Mouse (Mus musculus): ENCODE data around the gene Arntl2. TPM values are rescaled to one million over a fixed set of nuclear protein-coding genes. Genes with fewer than 3 reads are reported as not detected.

Arntl2 gene
- polyA plus RNA-seq, 2 experiments from 2014 or later, result 1.3 to 1.7 TPM

GRCm38 (mm10) chr6:146781566-146781965 is 14.3 kb upstream of the Arntl2 start:
- no peak for ATAC-seq

DNA sequence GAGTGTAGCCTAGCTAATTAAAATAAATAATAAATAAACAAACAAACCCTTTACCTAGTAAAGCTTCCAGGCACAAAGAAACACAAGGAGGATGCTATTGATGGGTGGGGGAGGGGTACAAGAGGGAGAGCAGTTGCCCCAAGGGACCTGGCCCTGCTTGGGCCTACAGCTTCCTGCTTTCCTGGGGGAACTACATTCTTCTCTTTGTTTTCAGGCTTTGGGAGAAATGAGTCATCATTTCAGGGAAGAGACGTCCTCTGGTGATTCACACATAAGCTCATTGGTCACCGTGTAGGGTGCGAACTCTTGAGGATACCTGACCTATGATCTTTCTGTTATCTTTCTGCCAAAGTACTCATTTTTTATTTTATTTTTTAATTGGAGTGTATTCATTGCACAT is 2.3 kb upstream of the Arntl2 start:
- ATAC-seq, result no peak

- ATAC-seq, result no peak
These were observed 510 bp upstream of the Arntl2 start for GRCm38 (mm10) chr6:146795166-146795923.

- ATAC-seq, result no peak
These were observed 1.6 kb downstream of the Arntl2 start for GRCm38 (mm10) chr6:146797446-146797845.

DNA sequence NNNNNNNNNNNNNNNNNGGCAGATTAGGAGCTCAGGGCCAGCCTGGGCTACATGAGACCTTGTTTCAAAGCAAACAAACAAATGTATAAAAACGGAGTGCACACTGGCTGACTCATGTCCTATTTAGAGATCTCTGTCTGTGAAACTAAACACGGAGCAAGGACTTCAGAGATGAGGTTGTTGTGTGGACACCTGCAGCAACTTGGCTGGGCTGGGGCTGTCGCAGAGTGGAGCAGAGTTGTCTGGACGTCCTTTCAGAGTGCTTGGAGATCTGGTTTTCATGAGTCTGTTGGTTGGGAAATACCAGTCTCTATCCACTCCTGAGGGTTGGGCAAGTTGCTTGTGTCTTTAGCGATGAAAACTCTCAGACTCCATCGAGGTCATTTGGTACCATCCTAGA is 14.1 kb downstream of the Arntl2 start:
- ATAC-seq, result no peak

GRCm38 (mm10) chr6:146813007-146813406 is 17.2 kb downstream of the Arntl2 start:
- ATAC-seq, result no peak

DNA sequence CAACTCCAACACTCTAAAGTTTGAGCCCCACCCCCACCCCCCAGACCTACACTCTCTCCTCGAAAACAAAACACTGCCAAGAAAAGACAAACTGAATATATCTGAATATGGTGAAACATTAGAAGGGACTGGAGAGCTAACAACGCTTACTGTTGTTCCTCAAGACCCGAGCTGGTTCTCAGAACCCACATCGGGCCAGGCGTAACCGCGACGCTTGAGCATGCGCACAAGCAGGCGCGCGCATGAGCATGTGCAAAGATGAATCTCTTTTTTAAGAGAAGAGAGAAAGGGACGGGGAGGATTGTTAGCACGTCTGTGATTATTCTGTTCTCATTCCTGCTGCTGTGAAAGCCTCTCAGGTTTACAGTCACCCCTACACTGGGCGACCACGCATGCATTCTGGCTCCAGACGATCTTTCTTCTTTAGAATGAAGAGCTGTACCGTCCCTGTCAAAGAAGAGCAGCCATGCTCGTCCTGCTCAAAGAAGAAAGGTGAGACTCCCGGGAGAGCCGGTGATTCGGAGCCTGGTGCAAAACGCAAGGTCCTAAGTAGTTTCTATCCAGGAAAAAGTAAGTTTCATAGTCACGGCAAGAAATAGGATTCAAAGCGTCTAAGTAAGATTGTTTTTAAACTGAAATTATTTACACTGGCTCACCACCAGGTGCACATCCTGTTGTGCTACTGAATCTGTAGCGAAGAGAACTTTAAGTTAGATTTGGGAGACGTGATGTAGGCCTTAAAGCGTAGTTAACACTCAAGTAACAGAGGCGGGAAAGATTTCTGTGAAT is 24.5 kb downstream of the Arntl2 start:
- ATAC-seq, result no peak

DNA sequence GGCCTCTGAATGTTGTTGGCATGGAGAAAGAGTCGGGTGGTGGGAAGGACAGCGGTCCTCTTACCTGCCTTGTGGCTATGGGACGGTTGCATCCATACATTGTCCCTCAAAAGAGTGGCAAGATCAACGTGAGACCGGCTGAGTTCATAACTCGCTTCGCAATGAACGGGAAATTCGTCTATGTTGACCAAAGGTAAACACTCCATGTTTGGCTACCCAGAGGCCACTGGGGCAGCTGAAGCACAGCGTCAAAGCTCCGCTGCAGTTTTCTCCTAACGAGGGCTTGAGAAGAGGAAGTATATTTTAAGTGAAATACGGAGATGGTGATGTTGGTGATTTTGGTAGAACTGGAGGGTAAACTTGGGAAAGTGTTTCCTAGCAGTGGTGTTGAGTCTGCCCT is 26.1 kb downstream of the Arntl2 start:
- ATAC-seq, result no peak

GRCm38 (mm10) chr6:146824727-146825486 is 29.1 kb downstream of the Arntl2 start:
- peak; percentile 41 for ATAC-seq

DNA sequence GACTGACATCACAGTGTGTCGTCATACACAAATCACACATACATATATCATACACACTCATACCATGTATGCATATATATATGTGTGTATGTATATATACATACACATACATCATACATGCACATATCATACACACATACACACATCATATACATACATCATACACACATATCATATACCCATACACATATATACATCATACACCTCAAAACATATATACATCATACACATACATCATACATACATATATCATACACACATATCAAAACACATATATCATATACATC is 29.6 kb downstream of the Arntl2 start:
- no peak for ATAC-seq

DNA sequence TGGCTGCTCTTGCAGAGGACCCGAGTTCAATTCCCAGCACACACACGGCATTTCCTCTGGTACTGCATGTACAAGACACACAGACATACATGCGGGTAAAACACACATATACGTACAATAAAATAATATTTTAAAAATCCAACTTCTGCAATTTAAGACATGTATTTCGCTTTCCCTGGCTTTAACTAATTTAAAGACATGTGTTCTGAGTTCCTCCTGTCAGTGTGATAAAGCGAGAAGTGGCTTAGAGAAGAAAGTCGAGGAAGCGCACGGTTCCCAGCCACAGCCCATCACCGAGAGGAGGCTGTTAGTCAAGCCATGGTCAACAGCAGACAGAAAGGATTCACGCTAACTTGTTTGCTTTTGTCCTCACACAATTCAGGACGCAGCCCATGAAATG is 35.5 kb downstream of the Arntl2 start:
- no peak for ATAC-seq

DNA sequence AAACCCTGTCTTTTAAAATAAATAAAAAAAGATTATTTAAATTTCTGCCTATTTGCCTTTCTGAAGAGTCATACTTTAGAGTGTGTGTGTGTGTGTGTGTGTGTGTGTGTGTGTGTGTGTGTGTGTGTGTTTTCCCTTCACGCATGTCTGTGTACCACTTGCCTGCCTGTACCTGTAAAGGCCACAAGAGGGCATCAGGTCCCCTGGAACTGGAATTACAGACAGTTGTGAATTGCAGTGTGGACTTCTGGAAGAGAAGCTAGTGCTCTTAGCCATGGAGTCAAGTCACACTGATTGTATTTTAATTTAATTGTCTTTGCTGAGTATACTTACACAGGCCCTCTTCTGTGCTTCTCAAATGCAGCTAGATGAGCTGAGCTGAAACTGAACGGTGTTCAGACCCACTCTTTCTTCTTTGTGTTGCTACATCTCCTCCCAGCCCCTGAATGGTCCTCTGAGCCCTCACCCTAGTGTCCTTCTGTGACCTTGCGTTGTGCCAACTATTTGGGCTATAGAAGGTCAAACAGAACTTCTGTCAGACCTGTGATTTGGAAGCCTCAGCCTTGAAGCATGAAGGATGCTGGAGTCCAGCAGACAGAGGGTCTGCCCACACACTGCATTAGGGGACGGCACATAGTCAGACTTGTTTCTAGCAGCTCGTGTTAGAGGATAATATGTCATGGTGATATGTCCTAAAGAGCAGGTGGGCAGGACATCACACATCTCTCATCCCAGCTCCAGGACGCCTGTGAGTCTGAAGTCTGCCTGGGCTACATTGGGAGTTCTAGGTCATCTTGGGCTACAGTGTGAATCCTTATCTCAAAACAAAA is 37.8 kb downstream of the Arntl2 start:
- peak; percentile 57 for ATAC-seq

DNA sequence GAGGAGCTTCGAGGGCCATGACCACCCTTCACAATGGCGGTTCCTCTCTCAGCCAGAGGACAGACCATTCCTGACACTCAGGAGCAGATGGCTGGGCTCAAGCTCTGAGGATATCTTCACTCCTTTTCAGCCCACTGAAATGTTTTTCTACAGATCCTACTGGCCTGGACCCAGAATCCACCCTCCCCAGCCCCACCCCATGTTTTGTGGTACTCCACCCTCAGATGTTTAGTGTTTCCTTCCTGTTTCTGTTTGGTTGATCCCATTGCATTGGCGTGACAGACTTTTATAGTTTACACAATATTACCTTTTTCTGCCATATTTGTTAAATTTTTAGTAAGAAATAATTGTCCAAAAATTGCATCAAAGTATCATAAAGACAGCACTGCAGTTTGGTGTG is 38.5 kb downstream of the Arntl2 start:
- no peak for ATAC-seq

- no peak for ATAC-seq
These were observed 39.9 kb downstream of the Arntl2 start for GRCm38 (mm10) chr6:146835784-146836183.

DNA sequence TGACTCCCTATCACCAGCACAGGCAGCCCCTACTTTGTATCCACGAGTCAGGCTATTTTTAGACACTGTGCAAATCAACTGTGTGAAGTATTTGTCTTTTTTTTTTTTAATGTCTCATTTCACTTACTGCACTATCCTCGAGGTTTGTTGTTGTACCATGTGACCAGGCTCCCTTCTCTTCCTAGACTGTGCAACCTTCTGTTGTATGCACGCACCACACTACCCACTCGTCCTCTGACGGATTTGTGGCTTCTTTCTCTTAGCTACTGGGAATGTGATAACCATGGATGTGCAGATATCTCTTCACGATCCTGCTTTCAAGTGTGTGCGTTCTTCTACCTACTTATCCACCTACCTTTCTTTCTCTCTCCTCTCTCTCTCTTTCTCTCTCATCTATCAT is 41.5 kb downstream of the Arntl2 start:
- ATAC-seq, result no peak

DNA sequence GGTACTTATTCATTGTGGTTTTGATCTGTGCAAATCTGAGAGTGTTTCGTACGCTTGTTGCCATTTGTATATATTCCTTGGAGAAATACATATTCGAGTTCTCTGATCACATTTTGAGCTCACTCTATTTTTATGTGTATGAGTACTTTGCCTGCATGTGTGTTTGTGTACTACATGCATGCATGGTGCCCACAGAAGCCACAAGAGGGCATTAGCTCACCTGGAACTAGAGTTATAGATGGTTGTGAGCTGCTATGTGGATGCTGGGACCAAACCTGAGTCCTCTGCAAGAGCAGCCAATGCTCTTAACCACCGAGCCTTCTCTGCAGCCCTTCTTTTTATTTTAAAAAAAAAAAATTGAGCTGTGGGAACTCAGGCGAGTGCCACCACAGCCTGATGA is 42.5 kb downstream of the Arntl2 start:
- no peak for ATAC-seq

- ATAC-seq, result no peak
These were observed 43.0 kb downstream of the Arntl2 start for GRCm38 (mm10) chr6:146838863-146839262.

DNA sequence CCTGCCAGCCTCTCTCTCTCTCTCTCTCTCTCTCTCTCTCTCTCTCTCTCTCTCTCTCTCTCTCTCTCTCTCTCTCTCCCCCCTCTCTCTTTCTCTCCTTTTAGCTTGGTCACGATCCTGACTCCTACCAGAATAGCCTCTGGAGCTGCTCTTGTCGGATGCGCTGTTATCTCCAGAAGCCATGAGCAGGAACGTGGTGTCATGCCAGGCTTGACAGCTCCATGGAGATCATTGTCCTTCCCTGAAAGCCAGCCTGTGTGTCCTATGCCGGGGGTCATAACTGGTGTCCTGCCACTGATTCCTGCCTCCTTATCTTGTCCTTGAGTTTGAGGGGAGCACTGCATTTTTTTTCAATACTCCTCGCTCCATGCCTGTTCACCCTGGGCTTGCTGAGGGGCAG is 49.0 kb downstream of the Arntl2 start:
- no peak for ATAC-seq

GRCm38 (mm10) chr6:146845347-146845746 is 49.5 kb downstream of the Arntl2 start:
- no peak for ATAC-seq

DNA sequence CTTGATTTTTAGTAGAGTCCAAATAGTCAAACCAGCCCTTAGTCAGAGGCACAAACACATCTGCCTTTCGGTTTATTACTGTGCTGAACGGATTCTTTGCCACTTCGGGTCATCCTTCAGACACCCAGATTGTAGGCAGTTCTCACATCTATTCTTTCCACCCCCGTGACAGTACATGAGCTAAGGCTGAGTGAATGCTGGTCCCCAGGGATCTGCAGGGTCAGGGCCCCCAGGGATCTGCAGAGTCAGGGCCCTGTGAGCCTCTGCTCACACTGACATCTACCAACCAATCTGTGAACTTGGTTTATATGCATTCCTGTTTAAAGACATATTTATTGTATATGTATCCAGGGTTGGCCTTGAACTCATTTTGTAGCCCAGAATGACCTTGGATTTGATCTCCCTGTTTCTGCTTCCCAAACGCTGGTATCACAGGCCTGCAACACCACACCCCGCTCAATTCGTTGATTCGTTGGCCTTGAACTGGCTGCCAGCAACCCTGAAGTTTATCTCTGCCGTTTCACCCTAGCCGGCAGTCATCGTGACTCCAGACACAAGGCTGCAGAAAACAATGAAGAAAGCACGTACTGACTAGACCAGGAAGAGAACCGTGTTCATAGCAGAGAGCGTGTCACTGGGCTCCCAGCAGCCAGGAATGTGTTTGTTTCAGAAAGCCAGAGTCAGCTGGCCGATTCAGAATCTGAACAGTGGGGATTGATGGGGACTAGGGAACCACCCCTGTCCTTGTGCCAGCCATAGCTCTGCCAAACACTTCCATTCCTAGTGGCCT is 50.3 kb downstream of the Arntl2 start:
- ATAC-seq, result no peak

DNA sequence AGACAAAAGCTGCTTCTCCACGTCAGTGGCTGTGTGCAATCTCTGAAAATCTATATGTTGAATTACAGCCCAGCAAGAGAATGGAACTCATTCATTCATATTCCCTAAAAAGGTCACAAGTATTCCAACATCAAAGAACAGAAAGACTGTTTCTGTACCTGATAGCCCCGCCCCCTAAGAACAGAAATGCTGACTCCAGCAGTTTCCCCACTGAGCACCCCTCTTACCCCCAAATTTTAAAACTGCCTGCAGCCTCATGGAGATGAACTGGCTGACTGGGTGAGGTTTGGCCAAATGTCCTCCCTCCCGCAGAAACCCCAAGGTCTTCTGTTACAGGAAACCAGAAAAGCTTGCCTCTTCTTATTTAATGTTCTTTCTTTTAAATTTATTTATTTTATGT is 51.5 kb downstream of the Arntl2 start:
- ATAC-seq, result no peak

DNA sequence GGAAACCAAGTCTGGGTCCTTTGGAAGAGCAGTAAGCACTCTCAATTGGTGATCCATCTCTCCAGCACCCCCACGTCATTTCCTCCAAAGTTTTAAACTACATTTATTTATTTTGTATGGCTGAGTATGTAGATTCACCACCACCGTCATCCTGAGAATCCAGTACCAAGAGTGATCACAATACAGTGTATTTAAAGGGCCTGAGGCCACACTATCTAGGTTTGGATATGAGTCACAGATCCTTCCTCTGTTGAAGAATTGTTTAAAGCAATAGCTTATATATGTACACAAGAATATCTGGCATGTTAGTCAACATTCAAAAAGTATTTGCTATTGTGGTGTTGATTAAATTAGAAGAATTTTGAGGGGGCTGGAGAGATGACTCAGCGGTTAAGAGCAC is 52.4 kb downstream of the Arntl2 start:
- ATAC-seq, result no peak

All from CD4-positive, CD25-positive, alpha-beta regulatory T cell, adult 4 months (primary cell).